Mouse (Mus musculus) myocyte (in vitro differentiated cells): ENCODE results near the gene Oxgr1.

Source experiments
- MYOG ChIP-seq, 3 experiments: IDR thresholded peaks; one replicate each; pipeline ENCODE4 v1.6.1; 2011; ENCODE audit warnings: control low read depth in 2 of 3, low read depth in 2 of 3, mild to moderate bottlenecking in 2 of 3; ENCODE audit not compliant: insufficient read length in 2 of 3, control insufficient read depth in 1 of 3, insufficient read depth in 1 of 3
- POLR2A ChIP-seq: IDR thresholded peaks from one replicate; pipeline ENCODE4 v1.6.1; 2011; ENCODE audit warnings: low read depth, mild to moderate bottlenecking, control low read depth, moderate library complexity; ENCODE audit not compliant: insufficient read length
- POLR2AphosphoS2 ChIP-seq: IDR thresholded peaks from one replicate; pipeline ENCODE4 v1.6.1; 2011; ENCODE audit warnings: low read depth, control low read depth; ENCODE audit not compliant: insufficient read length
- TCF12 ChIP-seq: IDR thresholded peaks from one replicate; pipeline ENCODE4 v1.6.1; 2011; ENCODE audit warnings: mild to moderate bottlenecking, control low read depth; ENCODE audit not compliant: poor library complexity, insufficient read depth, severe bottlenecking

DNA sequence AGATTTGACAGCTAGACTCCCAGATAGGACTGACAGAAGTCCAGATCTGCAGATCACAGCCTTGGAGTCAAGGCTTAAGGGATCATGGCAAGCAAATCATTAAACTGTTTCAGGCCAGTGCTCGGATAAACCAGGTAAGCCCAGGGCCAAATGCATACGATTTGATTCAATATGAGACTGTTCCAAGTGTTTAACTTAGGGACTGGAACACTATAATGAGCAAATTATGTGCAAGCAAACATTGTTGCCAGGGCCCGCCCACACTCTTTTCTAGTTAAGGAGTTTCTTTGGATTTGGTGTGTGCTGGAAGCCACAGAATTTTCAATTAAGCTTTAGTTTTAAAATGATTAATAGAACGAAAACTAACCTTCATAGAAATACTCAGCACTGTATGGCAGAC, 39.6 kb downstream of the Oxgr1 start:
- TF ChIP-seq MYOG (IDR thresholded peaks at IDR 0.05; ENCODE audit: control insufficient read depth in 1 of 3, insufficient read depth in 1 of 3, insufficient read length in 2 of 3, low read depth in 2 of 3) (no peak), POLR2AphosphoS2 (no peak), POLR2A (no peak), TCF12 (no peak)
